Mouse (Mus musculus) spleen, adult 2 months (tissue): ENCODE measurements around the gene Ube2v1.

ENCODE experiments used
- CTCF ChIP-seq: fragments of 200-500 bp; IDR thresholded peaks from 2 replicates; pipeline ENCODE4 v1.5.1; 2011; ENCODE audit warnings: mild to moderate bottlenecking, inconsistent platforms; ENCODE audit not compliant: insufficient read depth, insufficient read length, insufficient replicate concordance; ENCODE audit errors: extremely low read depth
- POLR2A ChIP-seq: fragments of 200-500 bp; IDR thresholded peaks from 2 replicates; pipeline ENCODE4 v1.6.1; 2011; ENCODE audit warnings: low read depth, low read length, inconsistent platforms

DNA sequence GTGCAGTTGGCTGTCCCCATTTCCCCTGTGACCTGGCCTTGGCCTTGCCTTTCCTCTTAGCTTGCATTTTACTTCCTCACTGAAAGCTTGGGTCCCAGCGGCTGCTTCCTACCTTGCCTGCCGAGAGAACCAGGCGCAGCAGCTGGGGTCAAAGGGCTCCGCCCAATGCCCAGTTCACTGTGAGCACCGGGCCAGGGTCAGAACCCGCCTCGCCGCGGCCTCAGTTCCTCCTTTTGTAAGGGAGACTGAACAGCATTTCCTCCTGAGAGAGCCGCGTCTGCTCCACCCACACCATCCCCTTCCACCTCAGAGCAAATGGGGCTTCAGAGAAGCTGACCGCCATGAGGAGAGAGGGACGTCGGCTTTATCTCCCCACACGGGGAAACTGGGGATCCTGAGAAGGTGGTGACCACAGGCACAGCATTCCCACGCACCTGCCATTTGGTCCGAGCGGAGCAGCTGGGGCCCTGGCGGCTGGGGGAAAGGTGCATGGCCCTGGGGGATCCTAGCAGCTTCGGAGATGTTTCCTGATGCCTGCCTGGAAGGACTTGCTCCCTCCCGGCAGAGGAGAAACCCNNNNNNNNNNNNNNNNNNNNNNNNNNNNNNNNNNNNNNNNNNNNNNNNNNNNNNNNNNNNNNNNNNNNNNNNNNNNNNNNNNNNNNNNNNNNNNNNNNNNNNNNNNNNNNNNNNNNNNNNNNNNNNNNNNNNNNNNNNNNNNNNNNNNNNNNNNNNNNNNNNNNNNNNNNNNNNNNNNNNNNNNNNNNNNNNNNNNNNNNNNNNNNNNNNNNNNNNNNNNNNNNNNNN lies 42.9 kb downstream of the Ube2v1 start:
- peak; percentile 54 for TF ChIP-seq POLR2A
- TF ChIP-seq CTCF = no peak
